Mouse (Mus musculus) fibroblast of lung, adult 2 months (primary cell): ENCODE results near the gene Mmd.

Experiments
- DNase-seq: peaks from one replicate; pipeline ENCODE4 v3.0.0-alpha.2; 2011; ENCODE audit warnings: low read depth

Mmd gene

DNA sequence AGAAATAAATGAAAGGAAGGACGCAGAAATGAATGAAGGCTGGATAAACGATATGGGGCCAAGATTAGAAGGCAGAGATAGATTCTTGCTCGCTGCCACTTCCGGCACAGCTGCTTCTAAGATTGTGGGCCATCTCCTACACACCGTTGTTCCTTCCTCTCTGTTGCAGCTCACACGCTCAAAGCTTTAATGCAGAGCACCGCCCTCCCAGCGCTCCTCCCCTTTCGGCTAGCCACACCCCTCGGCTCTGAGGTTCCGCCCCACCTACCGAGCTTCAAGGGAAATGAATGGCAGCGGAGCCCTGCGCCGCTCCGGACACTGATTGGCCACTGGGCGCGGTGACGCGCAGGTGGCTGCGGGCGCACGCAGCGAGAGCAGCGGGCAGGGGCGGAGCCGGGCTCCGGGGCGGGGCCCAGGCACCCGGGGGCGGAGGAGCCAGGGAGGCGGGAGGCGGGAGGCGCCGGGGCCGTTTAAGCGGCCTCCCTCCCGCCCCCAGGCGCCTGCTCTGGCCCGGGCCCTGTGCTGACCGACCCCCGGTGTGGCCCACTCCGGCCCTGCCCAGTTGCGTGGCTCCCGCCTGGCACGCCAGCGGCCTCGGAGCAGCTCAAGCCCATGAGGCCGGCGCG, at the start of gene Mmd:
TSS of gene Mmd (plus strand) at position 432 of the 626 bp plus-strand sequence.
- DNase-seq, result peak; percentile 96

GRCm38 (mm10) chr11:90200826-90201225, 48.4 kb upstream of the Mmd start:
- no peak for DNase-seq

DNA sequence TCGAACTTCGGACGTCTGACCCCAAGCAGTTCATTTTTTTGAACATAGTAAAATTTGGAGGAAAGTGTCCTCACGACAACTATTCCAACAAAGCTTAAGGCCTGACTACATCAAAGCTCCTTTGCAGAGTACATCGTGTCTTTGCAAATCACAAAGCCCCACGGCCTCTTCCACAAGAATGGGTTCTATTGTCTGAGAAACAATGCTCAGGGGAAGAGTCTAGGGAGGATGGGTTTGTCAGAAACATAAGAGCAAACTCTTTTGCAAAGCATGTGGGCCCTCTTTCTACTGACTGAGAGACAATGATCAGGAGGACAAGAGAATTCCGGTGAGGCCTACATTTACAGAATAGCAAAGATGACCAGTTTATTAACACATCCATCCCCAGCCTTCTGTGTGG, 35.0 kb upstream of the Mmd start:
- no peak for DNase-seq

GRCm38 (mm10) chr11:90220022-90220645, 29.1 kb upstream of the Mmd start:
- DNase-seq, result no peak

DNA sequence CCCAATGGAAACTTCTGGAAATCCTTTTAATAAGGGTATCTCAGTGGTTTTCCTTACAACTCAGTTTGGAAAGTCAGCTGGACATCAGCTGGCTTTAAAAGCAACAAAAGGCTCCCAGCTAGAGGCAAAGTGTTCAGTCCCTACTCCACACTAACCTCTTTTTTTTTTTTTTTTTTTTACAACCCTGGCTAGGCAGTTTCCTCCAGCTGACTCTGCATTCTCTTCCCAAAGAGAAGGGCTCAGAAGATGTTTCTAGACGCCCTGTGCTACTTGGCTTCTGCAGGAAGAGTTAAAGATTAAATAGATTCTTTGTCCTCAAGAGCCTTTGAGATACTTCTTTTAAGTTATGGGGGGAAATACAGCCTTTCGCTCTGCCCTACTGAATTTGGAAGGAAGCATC, 28.5 kb upstream of the Mmd start:
- no peak for DNase-seq

DNA sequence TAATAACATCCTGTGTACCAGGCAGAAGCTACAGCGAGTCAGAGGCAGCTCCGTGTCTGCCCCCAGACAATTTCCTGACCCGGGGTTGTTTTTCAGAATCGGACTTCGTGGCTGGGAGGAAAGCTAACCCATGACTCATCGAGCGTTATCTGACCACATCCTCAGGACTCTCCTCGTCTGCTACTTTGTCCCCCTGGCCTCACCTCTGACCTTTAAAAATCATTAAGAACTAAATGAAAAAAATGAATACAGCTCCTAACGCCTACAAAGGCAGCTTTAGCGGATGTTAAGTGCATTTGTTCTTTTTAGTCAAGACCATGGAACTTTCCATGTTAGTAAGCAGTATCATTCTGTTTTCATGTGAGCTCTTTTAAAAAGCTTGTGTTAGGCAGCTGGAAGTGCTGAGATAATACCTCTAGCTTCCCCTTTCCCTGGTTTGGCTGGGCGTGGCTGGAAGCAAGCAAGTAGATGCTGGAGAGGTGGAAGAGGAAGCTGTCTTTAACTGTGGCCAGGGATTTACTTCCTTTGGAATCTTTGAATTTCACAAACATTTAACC, 24.3 kb upstream of the Mmd start:
- DNase-seq, result no peak

DNA sequence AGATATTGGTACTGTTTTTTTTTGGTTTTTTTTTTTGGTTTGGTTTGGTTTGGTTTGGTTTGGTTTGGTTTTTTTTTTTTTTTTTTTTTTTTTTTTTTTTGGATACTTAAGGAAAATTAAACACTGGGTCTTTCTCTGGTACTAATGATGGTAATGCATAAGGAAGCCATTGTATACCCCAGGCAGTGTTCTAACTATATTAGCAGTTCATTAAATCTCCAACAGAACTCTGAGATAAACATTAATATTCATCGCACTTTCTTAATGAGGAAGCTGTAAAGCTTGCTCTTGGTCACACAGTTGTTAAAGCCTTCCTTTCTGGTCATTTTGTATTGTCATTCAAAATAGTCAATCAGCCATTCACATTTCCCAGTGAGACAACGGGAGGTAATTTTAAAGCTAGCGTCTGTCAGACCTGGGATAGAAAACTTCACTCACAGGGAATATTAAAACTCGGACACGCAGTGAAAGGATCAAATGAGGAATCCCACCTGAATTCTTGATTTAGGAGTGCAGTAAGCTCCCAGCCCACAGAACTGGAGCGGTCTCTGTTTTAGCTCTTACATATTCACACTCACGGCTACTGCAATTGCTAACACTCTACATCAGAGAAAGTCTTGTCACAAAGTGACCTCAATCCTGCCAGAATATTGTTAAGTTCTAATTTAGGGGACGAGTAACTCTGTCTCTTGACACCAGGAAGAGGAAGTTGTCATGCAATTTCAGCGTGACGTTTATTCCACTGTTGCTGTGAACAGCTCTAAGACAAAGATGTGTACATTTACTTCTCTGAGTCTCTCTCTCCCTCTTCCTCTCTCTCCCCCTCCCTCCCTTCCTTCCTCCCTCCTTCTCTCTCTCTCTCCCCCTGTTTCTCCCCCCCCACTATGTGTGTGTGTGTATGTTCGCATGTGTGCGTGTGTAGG, 22.0 kb upstream of the Mmd start:
- DNase-seq, result no peak

- peak; percentile 21 for DNase-seq
Measured at GRCm38 (mm10) chr11:90228251-90228949, 20.9 kb upstream of the Mmd start.

- no peak for DNase-seq
Measured at GRCm38 (mm10) chr11:90229800-90230199, 19.5 kb upstream of the Mmd start.

- no peak for DNase-seq
Measured at GRCm38 (mm10) chr11:90230671-90231070, 18.6 kb upstream of the Mmd start.

GRCm38 (mm10) chr11:90231631-90232030, 17.6 kb upstream of the Mmd start:
- no peak for DNase-seq

DNA sequence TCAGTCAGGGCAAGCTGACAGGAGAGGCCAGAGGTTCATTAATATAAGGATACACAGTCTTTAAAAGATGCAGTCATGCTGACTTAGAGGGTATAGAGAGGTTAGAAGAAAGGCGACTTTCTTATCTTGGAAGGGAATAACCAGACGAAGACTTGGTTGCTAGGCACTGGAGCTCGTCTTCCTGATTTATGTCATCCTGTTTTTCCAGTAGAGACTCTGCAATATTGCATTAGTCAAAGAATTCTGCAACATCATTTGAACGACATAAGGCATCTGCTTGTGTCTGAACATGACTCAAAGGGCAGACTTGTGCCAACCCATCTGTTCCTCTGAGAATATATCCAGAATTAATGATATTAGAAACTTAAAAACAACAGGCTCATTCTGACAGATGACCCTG, 16.6 kb upstream of the Mmd start:
- no peak for DNase-seq

DNA sequence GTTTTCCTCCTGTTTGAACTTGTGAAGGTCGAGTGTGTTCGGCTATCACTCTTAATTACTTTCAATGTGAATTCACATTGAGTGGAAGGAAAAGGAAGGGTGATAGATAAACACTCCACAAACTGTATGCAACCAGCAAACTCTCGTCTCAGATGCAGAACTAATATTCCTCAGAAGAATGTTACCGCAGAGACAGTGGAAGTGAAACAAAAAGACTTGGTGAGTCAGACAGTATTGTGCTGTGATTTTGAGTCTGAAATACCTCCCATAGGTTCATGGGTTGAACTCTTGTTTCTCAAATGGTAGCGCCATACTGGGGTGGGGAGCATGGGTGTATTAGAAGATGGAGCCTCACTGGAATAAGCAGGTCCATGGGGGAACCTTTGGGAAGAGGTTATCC, 14.0 kb upstream of the Mmd start:
- DNase-seq, result no peak

- no peak for DNase-seq
Measured at GRCm38 (mm10) chr11:90237616-90238015, 11.6 kb upstream of the Mmd start.

DNA sequence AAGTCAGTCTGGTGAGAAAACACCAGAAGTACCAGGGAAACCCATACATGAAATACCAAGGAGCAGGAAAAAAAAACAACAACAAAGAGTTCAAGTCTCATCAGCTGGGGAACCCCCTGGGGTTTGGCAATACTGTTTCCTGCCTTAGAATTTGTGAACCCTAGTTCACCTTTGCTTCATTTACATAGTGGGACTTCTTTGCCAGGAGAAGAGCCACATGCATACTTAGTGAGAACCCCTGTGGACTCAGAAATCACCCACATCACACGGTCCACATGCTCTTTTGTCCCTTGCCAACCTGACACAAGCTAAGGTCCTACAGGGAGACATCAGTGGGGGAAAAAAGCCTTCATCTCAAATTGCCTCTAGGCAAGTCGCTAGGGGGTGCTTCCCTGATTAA, 10.6 kb upstream of the Mmd start:
- DNase-seq, result no peak

DNA sequence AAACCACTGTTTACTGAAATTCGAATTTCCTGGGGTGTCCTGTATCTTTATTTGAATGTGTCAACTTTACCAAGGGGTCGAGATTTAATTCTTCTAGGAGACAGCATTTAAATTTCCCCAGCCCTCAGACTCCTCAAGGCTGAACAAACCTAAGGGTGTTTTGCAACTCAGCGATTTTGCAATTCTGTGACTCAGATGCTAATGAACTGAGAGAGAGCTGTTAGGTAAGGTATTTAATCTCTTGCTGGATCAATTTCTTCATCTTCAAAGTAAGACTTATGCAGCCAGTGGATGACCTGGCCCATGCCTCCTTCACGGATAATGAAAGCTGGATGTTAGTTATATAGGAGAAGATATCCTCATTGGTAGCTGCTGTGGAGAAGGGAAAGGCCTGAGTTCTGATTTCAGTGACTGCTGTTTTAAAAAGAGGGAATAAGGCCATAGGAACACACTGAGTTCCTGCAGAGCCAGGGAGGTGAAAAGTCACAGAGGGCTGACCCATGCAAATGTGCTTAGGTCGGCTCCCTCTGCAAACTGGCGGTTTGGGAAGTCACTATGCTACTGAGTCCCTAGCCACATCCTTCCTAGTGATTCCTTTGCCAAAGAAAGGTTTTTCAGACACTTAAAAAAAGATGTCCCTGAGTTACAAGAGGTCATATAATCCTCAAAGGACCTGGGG, 8.5 kb upstream of the Mmd start:
- DNase-seq, result peak; percentile 63

- DNase-seq, result no peak
Measured at GRCm38 (mm10) chr11:90241874-90242273, 7.4 kb upstream of the Mmd start.

GRCm38 (mm10) chr11:90243300-90243699, 6.0 kb upstream of the Mmd start:
- DNase-seq, result no peak

DNA sequence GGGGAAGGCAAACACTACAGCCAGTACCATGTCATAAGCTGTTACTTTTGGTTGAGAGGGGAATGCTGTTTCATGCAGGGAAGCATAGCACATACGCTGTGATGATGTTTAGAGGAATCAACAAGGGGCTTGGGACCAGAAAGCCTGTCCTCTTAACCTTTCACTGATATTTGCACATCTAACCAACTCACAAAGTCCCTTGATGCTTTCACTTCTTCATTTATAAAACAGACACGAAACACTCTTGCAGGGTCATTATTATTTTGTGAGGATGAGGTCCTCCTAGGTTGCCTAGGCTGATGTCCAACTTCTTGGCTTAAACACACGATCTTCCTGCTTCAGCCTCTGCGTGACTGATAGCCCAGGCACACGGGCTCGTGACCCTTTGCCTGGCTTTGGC, 3.6 kb upstream of the Mmd start:
- DNase-seq, result no peak

DNA sequence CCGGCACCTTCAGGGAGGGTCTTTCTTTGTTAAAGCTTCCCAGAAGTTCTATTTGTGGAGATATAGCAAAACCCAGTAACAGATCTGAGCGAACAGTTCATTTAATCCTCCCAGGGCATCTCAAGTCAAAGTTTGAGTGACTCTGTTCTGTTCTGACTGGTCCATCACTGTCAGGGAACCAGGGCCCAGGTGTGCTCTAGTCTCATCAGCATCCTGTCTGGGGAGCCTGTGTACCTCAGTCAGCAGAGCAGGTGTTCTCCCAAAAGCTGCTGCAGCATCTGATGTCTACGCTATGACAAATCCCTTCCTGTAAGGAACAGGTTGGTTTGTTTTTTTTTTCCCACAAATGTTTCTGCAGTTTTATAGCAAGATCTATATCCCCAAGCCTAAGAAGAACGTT, 2.6 kb upstream of the Mmd start:
- DNase-seq, result no peak

DNA sequence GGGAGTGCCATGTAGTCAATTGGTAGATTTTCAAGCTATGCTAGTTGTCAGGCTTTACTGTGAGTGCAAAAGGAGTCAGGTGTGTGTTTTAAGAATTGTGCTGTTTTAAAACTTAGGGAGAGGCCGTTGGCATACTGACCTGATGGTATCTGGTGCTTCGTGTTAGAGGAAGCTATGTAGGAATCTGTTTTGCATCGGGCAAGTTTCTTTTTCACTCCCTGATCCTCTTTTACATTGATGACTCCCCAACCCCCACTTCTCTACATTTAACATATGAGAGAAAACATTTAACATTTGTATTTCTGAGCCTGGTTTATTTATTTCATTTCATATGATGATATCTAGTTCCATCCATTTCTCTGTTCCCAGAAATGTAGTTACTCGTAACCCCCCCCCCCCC, 1.5 kb upstream of the Mmd start:
- DNase-seq, result no peak

GRCm38 (mm10) chr11:90249701-90250141, 465 bp downstream of the Mmd start:
- DNase-seq, result no peak
